8 mouse cellular contexts compared by ENCODE assay signal in genomic region chr4:139611542-139611953, GRCm38 (mm10). TPM values are rescaled to one million over a fixed set of nuclear protein-coding genes. Genes with fewer than 3 reads are reported as not detected.
DNase-seq lines count a peak whose midpoint lies in the region; ATAC-seq and TF ChIP-seq lines count a peak whose summit lies in the region.

No protein-coding gene starts in this region.

- peak; percentile 95 for TF ChIP-seq CTCF in lung, postnatal 0 days (IDR thresholded peaks at IDR 0.05)

- H3K9ac ChIP-seq in ES-E14 (ENCODE audit: insufficient read depth, low read depth, low read length, poor library complexity, severe bottlenecking): 0 out of 2 replicates have a peak overlapping the region, but pooled peaks have one; percentile 40
- H3K9ac ChIP-seq in forebrain, embryonic 16.5 days (replicated peaks; ENCODE audit: low read depth, low read length): peak overlapping the region; percentile 41; the same call in 1 of the 2 replicates
- no peak overlapping the region for H3K9ac ChIP-seq in lung, postnatal 0 days (replicated peaks; ENCODE audit: low read depth)

- H3K36me3 ChIP-seq in ES-E14 (ENCODE audit: control insufficient read depth, insufficient read depth, low read length, poor library complexity, severe bottlenecking): peaks cover 11% of the 10 kb centered on the region
- H3K36me3 ChIP-seq in forebrain, embryonic 16.5 days (ENCODE audit: control insufficient read depth, insufficient read depth): peaks cover 11% of the 10 kb centered on the region
- peaks cover 10% of the 10 kb centered on the region; the same call in 1 of the 2 replicates for H3K36me3 ChIP-seq in lung, postnatal 0 days (ENCODE audit: insufficient read depth, low read length)

- peak overlapping the region; percentile 51 for H3K4me2 ChIP-seq in forebrain, embryonic 16.5 days (ENCODE audit: low read length)
- H3K4me2 ChIP-seq in lung, postnatal 0 days (replicated peaks; ENCODE audit: low read depth, low read length): peak overlapping the region; percentile 35

- H3K4me1 ChIP-seq in ES-E14 (ENCODE audit: control insufficient read depth in 2 of 2, insufficient read depth in 2 of 2, low read length in 2 of 2, poor library complexity in 1 of 2): peaks cover 0 to 11% of the 10 kb centered on the region in 2 experiments; a peak in 1 of 4 replicates
- peaks cover 9% of the 10 kb centered on the region; the same call in 1 of the 2 replicates for H3K4me1 ChIP-seq in forebrain, embryonic 16.5 days (replicated peaks; ENCODE audit: control insufficient read depth, insufficient read depth, low read length)
- no peaks in the 10 kb centered on the region for H3K4me1 ChIP-seq in lung, postnatal 0 days (ENCODE audit: insufficient read depth, low read depth, low read length)

- no peaks in the 10 kb centered on the region for H3K9me3 ChIP-seq in ES-E14 (ENCODE audit: control insufficient read depth, insufficient read depth, low read depth, low read length)
- peaks cover 3% of the 10 kb centered on the region; the same call in 1 of the 2 replicates for H3K9me3 ChIP-seq in forebrain, embryonic 16.5 days (ENCODE audit: control insufficient read depth, low read length)
- H3K9me3 ChIP-seq in lung, postnatal 0 days (ENCODE audit: low read length): no peaks in the 10 kb centered on the region

- no peak overlapping the region for H3K27ac ChIP-seq in ES-E14 (ENCODE audit: insufficient read depth, low read depth, low read length, poor library complexity, severe bottlenecking)
- H3K27ac ChIP-seq in forebrain, embryonic 16.5 days (ENCODE audit: low read length): no peak overlapping the region
- 0 out of 2 replicates have a peak overlapping the region, but pooled peaks have one; percentile 62 for H3K27ac ChIP-seq in lung, postnatal 0 days (ENCODE audit: low read length)

- H3K27me3 ChIP-seq in forebrain, embryonic 16.5 days (replicated peaks; ENCODE audit: control insufficient read depth, insufficient read depth, low read length): no peaks in the 10 kb centered on the region
- no peaks in the 10 kb centered on the region for H3K27me3 ChIP-seq in lung, postnatal 0 days (replicated peaks; ENCODE audit: insufficient read depth, low read length)

- H3K4me3 ChIP-seq in ES-E14 (ENCODE audit: insufficient read depth in 1 of 2, low read depth in 1 of 2, low read length in 2 of 2, poor library complexity in 1 of 2, severe bottlenecking in 1 of 2): no peak overlapping the region
- peak overlapping the region; percentile 23; the same call in 1 of the 2 replicates for H3K4me3 ChIP-seq in forebrain, embryonic 16.5 days (replicated peaks; ENCODE audit: low read length)
- no peak overlapping the region for H3K4me3 ChIP-seq in lung, postnatal 0 days (ENCODE audit: low read depth, low read length)

- ATAC-seq in forebrain, embryonic 16.5 days: peak; percentile 18; the same call in 1 of the 2 replicates
- peak; percentile 84 for ATAC-seq in lung, postnatal 0 days

- in situ Hi-C loops in ES-E14 (cut with MboI; ENCODE audit: low sequenced_read_pairs in 2 of 2, unreplicated experiment in 2 of 2): no loop called here

- DNase-seq in ES-E14 (ENCODE audit: low read depth, low spot score): no peak
- peak; percentile 67 for DNase-seq in c-Kit-positive CD71-positive TER-119-positive erythroid progenitor cells, embryonic 14.5 days (ENCODE audit: low spot score)
- DNase-seq in heart, postnatal 4 days: peak; percentile 92
- peak; percentile 46 to 75 for DNase-seq in layer of hippocampus, adult 8-10 months (ENCODE audit: low spot score in 2 of 2)
- DNase-seq in lung, postnatal 0 days (ENCODE audit: low spot score): peak; percentile 94
- DNase-seq in ovary, postnatal 14 days (ENCODE audit: low spot score): peak; percentile 81
- DNase-seq in thymus, postnatal 10 days (ENCODE audit: low spot score in 2 of 2): peak; percentile 53 to 78

- no peak for TF ChIP-seq EP300 in lung, postnatal 0 days (IDR thresholded peaks at IDR 0.05)

- 8% methylated on average over 10 of the region's 10 CpGs for WGBS in forebrain, embryonic 16.5 days
- 6% methylated on average over 9 of the region's 10 CpGs for WGBS in lung, postnatal 0 days

TF ChIP-seq in ES-E14, 5 proteins besides CTCF, POLR2A, EP300 and RAD21:
- TF ChIP-seq ZC3H11A (IDR thresholded peaks at IDR 0.05; ENCODE audit: borderline replicate concordance, low read depth, low read length): peak; percentile 33; the same call in 1 of the 2 replicates
- TF ChIP-seq CHD2 (IDR thresholded peaks at IDR 0.05; ENCODE audit: low read depth, low read length): no peak
- no peak for TF ChIP-seq MAFK (IDR thresholded peaks at IDR 0.05; ENCODE audit: insufficient read depth, low read depth, low read length)
- no peak for TF ChIP-seq HCFC1 (IDR thresholded peaks at IDR 0.05; ENCODE audit: borderline replicate concordance, insufficient read depth, low read length)
- TF ChIP-seq ZNF384 (IDR thresholded peaks at IDR 0.05; ENCODE audit: low read depth, low read length): 0 out of 2 replicates have a peak, but pooled peaks have one; percentile 36

RNA-seq across cellular contexts. Expression of gene Gm21969, which starts 8.6 kb away (rescaled TPM):
- total RNA-seq in ES-E14 (2012; rRNA removed): 0.09 and 0.16 TPM in 2 replicates
- not detected in 2 replicates for polyA plus RNA-seq in forebrain, embryonic 16.5 days (2015; fragmentation: Nextera tagmentation; extraction: Ambion mirVana)
- not detected for total RNA-seq in heart, postnatal 4 days (2021)
- total RNA-seq in layer of hippocampus, adult 8-10 months (2022): not detected
- not detected in 2 replicates for polyA plus RNA-seq in lung, postnatal 0 days (2015; fragmentation: Nextera tagmentation; extraction: Ambion mirVana)

RNA-seq across cellular contexts. Expression of gene Aldh4a1, which starts 11.1 kb away (rescaled TPM):
- total RNA-seq in ES-E14 (2012; rRNA removed): 63.5 and 84.0 TPM in 2 replicates
- 30.2 and 31.1 TPM in 2 replicates for polyA plus RNA-seq in forebrain, embryonic 16.5 days (2015; fragmentation: Nextera tagmentation; extraction: Ambion mirVana)
- total RNA-seq in heart, postnatal 4 days (2021): 10 to 100 TPM; 15.1 to 15.4 TPM
- total RNA-seq in layer of hippocampus, adult 8-10 months (2022): 10 to 100 TPM; 19.3 to 26.5 (median 21.0) TPM
- polyA plus RNA-seq in lung, postnatal 0 days (2015; fragmentation: Nextera tagmentation; extraction: Ambion mirVana): 13.4 and 19.7 TPM in 2 replicates

RNA-seq across cellular contexts. Expression of gene Tas1r2, which starts 41.8 kb away (rescaled TPM):
- total RNA-seq in ES-E14 (2012; rRNA removed): 0.09 TPM in 1 of 2 replicates, not detected in the other
- polyA plus RNA-seq in forebrain, embryonic 16.5 days (2015; fragmentation: Nextera tagmentation; extraction: Ambion mirVana): not detected in 2 replicates
- not detected for total RNA-seq in heart, postnatal 4 days (2021)
- total RNA-seq in layer of hippocampus, adult 8-10 months (2022): not detected
- polyA plus RNA-seq in lung, postnatal 0 days (2015; fragmentation: Nextera tagmentation; extraction: Ambion mirVana): not detected in 2 replicates
